Mouse (Mus musculus) megakaryocyte, embryonic 14.5 days (primary cell): ENCODE measurements around the gene Cldn10. TPM values are rescaled to one million over a fixed set of nuclear protein-coding genes. Genes with fewer than 3 reads are reported as not detected.

Experiments
- H3K27me3 ChIP-seq: replicated peaks from 2 replicates; pipeline ENCODE3; 2012; ENCODE audit warnings: inconsistent platforms
- H3K36me3 ChIP-seq: replicated peaks from 2 replicates; pipeline ENCODE3; 2012; ENCODE audit warnings: low read length, inconsistent platforms, mixed read lengths
- H3K4me1 ChIP-seq: 2 replicates; pipeline ENCODE4 v1.6.1; 2012; ENCODE audit warnings: inconsistent platforms
- H3K4me3 ChIP-seq: replicated peaks from 2 replicates; pipeline ENCODE3; 2012; ENCODE audit warnings: moderate library complexity, mild to moderate bottlenecking, inconsistent platforms
- H3K9me3 ChIP-seq: 2 replicates; pipeline ENCODE4 v1.6.1; 2012; ENCODE audit warnings: inconsistent platforms
- FLI1 ChIP-seq: IDR thresholded peaks from 2 replicates; pipeline ENCODE4 v1.6.1; 2012; ENCODE audit warnings: low read length, inconsistent platforms, mixed read lengths
- GATA1 ChIP-seq: IDR thresholded peaks from 3 replicates; pipeline ENCODE4 v1.6.1; 2012; ENCODE audit warnings: mixed read lengths, low read length, inconsistent platforms, borderline replicate concordance
- polyA plus RNA-seq: library from polyadenylated mRNA; stranded (reverse); fragments of >175 nt; gene quantifications from 2 replicates; pipeline ENCODE4 v1.2.3, GENCODE M21; 2012; ENCODE audit warnings: low replicate concordance; ENCODE audit not compliant: insufficient read depth

Gene Cldn10
- polyA plus RNA-seq, 1 experiment, result not detected

GRCm38 (mm10) chr14:118838556-118839120, 50.9 kb downstream of the Cldn10 start:
- no peak overlapping the region for H3K4me3 ChIP-seq
- TF ChIP-seq GATA1 (no peak), FLI1 (no peak)
- H3K27me3 ChIP-seq, result peaks cover 14% of the 10 kb centered on the region
- peaks cover 7% of the 10 kb centered on the region for H3K9me3 ChIP-seq
- H3K4me1 ChIP-seq, result peaks cover 4% of the 10 kb centered on the region
- no peaks in the 10 kb centered on the region for H3K36me3 ChIP-seq

- peaks cover 2% of the 10 kb centered on the region for H3K4me1 ChIP-seq
- TF ChIP-seq GATA1 (no peak), FLI1 (no peak)
- peaks cover 15% of the 10 kb centered on the region for H3K27me3 ChIP-seq
- no peaks in the 10 kb centered on the region for H3K36me3 ChIP-seq
- H3K9me3 ChIP-seq, result peaks cover 7% of the 10 kb centered on the region
- no peak overlapping the region for H3K4me3 ChIP-seq
These were observed 51.7 kb downstream of the Cldn10 start for GRCm38 (mm10) chr14:118839416-118839815.

GRCm38 (mm10) chr14:118840027-118840426, 52.3 kb downstream of the Cldn10 start:
- TF ChIP-seq GATA1 (no peak), FLI1 (no peak)
- H3K4me3 ChIP-seq, result peak overlapping the region; percentile 62

GRCm38 (mm10) chr14:118842353-118842752, 54.6 kb downstream of the Cldn10 start:
- H3K27me3 ChIP-seq, result peaks cover 25% of the 10 kb centered on the region
- H3K4me1 ChIP-seq, result no peaks in the 10 kb centered on the region; the same call in 1 of the 2 replicates
- no peak overlapping the region for H3K4me3 ChIP-seq
- H3K36me3 ChIP-seq, result no peaks in the 10 kb centered on the region
- TF ChIP-seq FLI1, result no peak
- TF ChIP-seq GATA1, result no peak
- H3K9me3 ChIP-seq, result peaks cover 7% of the 10 kb centered on the region

More at GRCm38 (mm10) chr14:118840027-118840426, 52.3 kb downstream of the Cldn10 start:
- no peaks in the 10 kb centered on the region; the same call in 1 of the 2 replicates for H3K4me1 ChIP-seq
- peaks cover 15% of the 10 kb centered on the region for H3K27me3 ChIP-seq
- no peaks in the 10 kb centered on the region for H3K36me3 ChIP-seq
- peaks cover 7% of the 10 kb centered on the region for H3K9me3 ChIP-seq

- peaks cover 23% of the 10 kb centered on the region for H3K27me3 ChIP-seq
- TF ChIP-seq GATA1, result no peak
- TF ChIP-seq FLI1, result no peak
These were observed 59.1 kb downstream of the Cldn10 start for GRCm38 (mm10) chr14:118846834-118847233.

GRCm38 (mm10) chr14:118848171-118848570, 60.5 kb downstream of the Cldn10 start:
- TF ChIP-seq GATA1 (no peak), FLI1 (no peak)
- H3K27me3 ChIP-seq, result peaks cover 31% of the 10 kb centered on the region
- no peaks in the 10 kb centered on the region for H3K9me3 ChIP-seq
- no peak overlapping the region for H3K4me3 ChIP-seq
- peaks cover 10% of the 10 kb centered on the region for H3K4me1 ChIP-seq
- no peaks in the 10 kb centered on the region for H3K36me3 ChIP-seq

More at GRCm38 (mm10) chr14:118846834-118847233, 59.1 kb downstream of the Cldn10 start:
- H3K4me1 ChIP-seq, result peaks cover 10% of the 10 kb centered on the region
- peak overlapping the region; percentile 53 for H3K4me3 ChIP-seq
- H3K36me3 ChIP-seq, result no peaks in the 10 kb centered on the region
- H3K9me3 ChIP-seq, result no peaks in the 10 kb centered on the region

DNA sequence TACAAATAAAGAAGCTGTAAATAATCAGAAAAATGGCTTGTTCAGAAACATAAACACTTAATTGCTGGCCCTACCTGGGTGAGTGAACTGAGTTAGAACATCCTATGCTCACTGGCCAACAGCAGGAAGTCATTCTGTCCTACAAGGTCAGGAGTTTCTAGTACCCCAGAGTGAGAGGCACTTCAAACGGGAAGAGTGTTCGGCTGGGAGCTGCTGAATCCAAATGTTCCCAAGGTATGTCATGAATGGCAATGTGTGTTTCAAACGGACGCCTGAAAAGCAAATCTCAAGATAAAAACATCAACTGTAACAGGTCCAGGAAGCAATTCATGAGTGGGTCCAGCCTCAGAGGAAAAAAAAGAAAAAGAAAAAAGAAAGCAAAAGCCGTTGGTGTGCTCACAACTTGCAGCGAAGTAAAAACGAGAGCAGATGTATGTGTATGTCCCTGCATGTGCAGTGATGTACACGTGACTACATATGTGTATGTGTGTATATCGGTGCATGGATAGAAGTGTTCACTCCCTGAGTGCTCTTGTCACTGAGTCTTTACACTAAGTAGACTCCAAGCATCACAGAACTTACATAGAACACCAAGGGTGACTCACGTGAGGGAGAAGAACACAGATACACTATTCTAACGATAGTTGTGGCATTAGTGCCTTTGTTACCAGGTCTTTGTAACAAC, 62.4 kb downstream of the Cldn10 start:
- Histone ChIP-seq H3K27me3 (peaks cover 49% of the 10 kb centered on the region), H3K36me3 (no peaks in the 10 kb centered on the region), H3K9me3 (no peaks in the 10 kb centered on the region), H3K4me3 (peak overlapping the region; percentile 85), H3K4me1 (peaks cover 26% of the 10 kb centered on the region)
- TF ChIP-seq FLI1 (no peak), GATA1 (no peak)

DNA sequence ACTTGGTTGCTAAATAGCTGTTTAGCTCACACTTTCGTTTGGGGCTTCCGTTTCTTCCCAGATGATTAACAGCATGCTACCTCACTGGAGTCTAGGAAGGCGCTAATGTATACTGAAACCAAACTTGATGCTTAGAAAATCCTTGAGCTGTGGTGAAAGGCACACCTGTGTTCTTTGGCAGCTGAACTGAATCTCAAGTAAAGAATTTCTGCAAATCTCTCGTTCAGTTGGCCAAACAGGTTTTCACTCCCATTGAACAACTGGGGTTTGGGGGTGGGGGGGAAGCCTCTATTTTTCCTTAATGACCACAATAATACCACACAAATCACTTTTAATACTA, 63.0 kb downstream of the Cldn10 start:
- Histone ChIP-seq H3K27me3 (peaks cover 53% of the 10 kb centered on the region), H3K4me1 (peaks cover 29% of the 10 kb centered on the region), H3K9me3 (no peaks in the 10 kb centered on the region), H3K4me3 (peak overlapping the region; percentile 85), H3K36me3 (no peaks in the 10 kb centered on the region)
- no peak for TF ChIP-seq GATA1
- TF ChIP-seq FLI1, result no peak

- Histone ChIP-seq H3K4me1 (peaks cover 29% of the 10 kb centered on the region), H3K27me3 (peaks cover 54% of the 10 kb centered on the region), H3K9me3 (no peaks in the 10 kb centered on the region), H3K36me3 (no peaks in the 10 kb centered on the region), H3K4me3 (no peak overlapping the region)
- no peak for TF ChIP-seq GATA1
- no peak for TF ChIP-seq FLI1
These were observed 63.9 kb downstream of the Cldn10 start for GRCm38 (mm10) chr14:118851496-118852107.
